Mouse (Mus musculus) lung, embryonic 14.5 days (tissue): ENCODE results near the gene Agmo. TPM values are rescaled to one million over a fixed set of nuclear protein-coding genes. Genes with fewer than 3 reads are reported as not detected.

Source experiments
- ATAC-seq: fragments of 200-750 bp; cut with Nextera tagmentation; 2 replicates; pipeline ENCODE4 v1.8.0; 2017; ENCODE audit warnings: mild to moderate bottlenecking, moderate TSS enrichment, moderate library complexity; ENCODE audit not compliant: insufficient read depth
- DNase-seq: peaks from one replicate; pipeline ENCODE4 v3.0.0-alpha.2; 2015
- H3K27ac ChIP-seq: fragments of 300-500 bp; sonication (generic); 2 replicates; pipeline ENCODE4 v1.5.1; 2014; ENCODE audit warnings: low read depth, mild to moderate bottlenecking, moderate library complexity
- H3K27me3 ChIP-seq: fragments of 300-500 bp; sonication (generic); 2 replicates; pipeline ENCODE4 v1.6.1; 2014; ENCODE audit warnings: low read length, control low read depth; ENCODE audit not compliant: insufficient read depth
- H3K36me3 ChIP-seq: fragments of 300-500 bp; sonication (generic); 2 replicates; pipeline ENCODE4 v1.6.1; 2014; ENCODE audit warnings: control low read depth; ENCODE audit not compliant: insufficient read depth
- H3K4me1 ChIP-seq: fragments of 300-500 bp; sonication (generic); 2 replicates; pipeline ENCODE4 v1.6.1; 2014; ENCODE audit warnings: antibody characterized with exemption, control low read depth; ENCODE audit not compliant: insufficient read depth
- H3K4me2 ChIP-seq: fragments of 300-500 bp; sonication (generic); 2 replicates; pipeline ENCODE4 v1.6.1; 2014; ENCODE audit warnings: mild to moderate bottlenecking
- H3K4me3 ChIP-seq: fragments of 300-500 bp; sonication (generic); 2 replicates; pipeline ENCODE4 v1.5.1; 2014; ENCODE audit warnings: low read depth, low read length
- H3K9ac ChIP-seq: fragments of 300-500 bp; sonication (generic); 2 replicates; pipeline ENCODE4 v1.6.1; 2014
- H3K9me3 ChIP-seq: fragments of 300-500 bp; sonication (generic); 2 replicates; pipeline ENCODE4 v1.6.1; 2016; ENCODE audit warnings: low read depth, low read length, control low read depth
- CTCF ChIP-seq: IDR thresholded peaks from 2 replicates; pipeline ENCODE4 v1.5.1; 2016; ENCODE audit warnings: antibody characterized with exemption, low read depth
- WGBS: fragments of 180-500 bp; shearing (Covaris S2); extraction: QIAGEN DNeasy Blood & Tissue Kit; methylation state at CpG from one replicate; pipeline ENCODE4 v1.1.7; 2014; 5-methylcytosine and 5-hydroxymethylcytosine counted together
- polyA plus RNA-seq: library from polyadenylated mRNA; unstranded; fragments of >200 nt; fragmentation: Nextera tagmentation; extraction: Ambion mirVana; gene quantifications from 2 replicates; pipeline ENCODE4 v1.2.1, GENCODE M21; 2014

Gene Agmo
- polyA plus RNA-seq, 1 experiment from 2014 or later: 0.29 TPM

DNA sequence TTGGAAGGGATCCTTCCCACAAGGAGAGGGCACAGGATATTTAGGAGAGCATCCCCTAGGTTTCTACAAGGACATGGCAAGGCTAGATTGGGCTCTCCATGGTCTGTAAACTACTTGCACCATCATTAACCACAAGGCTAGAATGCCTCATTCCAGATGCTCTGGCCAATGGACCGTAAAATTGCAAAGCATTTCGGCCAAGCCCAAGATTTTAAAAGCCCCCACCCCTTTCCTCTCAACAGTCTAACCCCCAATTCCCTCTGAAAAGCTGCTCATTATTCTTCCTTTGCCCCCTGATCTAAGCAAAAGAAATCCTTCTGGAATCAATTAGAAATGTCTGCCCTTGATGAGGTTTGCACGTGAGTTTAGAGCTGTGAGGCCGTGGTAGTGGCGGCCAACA lies 185.3 kb downstream of the Agmo start:
- Histone ChIP-seq H3K27me3 (no peaks in the 10 kb centered on the region), H3K4me1 (no peaks in the 10 kb centered on the region), H3K27ac (no peak overlapping the region), H3K9me3 (no peaks in the 10 kb centered on the region), H3K4me3 (no peak overlapping the region), H3K4me2 (no peak overlapping the region), H3K9ac (no peak overlapping the region), H3K36me3 (no peaks in the 10 kb centered on the region)
- DNase-seq (no peak), ATAC-seq (no peak)
- WGBS: 59% methylated on average over 5 of the region's 5 CpGs
- TF ChIP-seq CTCF: no peak

- 32% methylated on average over 1 of the region's 1 CpGs for WGBS
- peak; percentile 65; the same call in 1 of the 2 replicates for ATAC-seq
- TF ChIP-seq CTCF: no peak
Observed at GRCm38 (mm10) chr12:37434466-37434865, 193.0 kb downstream of the Agmo start.

DNA sequence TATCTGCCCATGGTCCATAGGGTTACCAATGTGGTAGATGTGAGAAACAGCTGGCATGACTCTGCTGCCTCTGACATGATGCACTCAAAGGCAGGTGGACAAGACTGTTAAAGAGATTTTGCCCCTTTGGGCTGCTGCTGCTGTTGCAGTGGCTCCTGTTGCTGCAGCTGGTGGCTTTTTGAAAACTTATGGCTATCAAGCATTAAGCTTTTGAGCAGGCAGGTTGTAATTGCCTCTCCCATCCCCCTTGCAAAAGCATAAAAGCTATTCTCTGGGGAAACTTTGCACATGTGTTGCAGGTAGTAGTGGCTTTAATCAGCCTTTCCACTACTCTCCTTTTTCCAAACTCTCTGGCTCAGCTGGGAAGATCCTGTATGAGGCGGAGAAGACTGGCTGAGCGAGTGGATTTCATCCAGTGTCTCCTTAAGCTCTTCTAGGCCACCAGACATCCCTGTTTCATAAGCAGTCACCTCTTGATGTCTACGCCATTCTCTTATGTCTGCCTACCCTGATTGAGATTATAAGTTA lies 201.1 kb downstream of the Agmo start:
- TF ChIP-seq CTCF: no peak
- no peak overlapping the region for H3K9ac ChIP-seq
- H3K4me1 ChIP-seq: no peaks in the 10 kb centered on the region
- H3K27me3 ChIP-seq: no peaks in the 10 kb centered on the region
- H3K27ac ChIP-seq: no peak overlapping the region
- ATAC-seq (no peak), DNase-seq (no peak)
- H3K4me3 ChIP-seq: no peak overlapping the region
- H3K9me3 ChIP-seq: no peaks in the 10 kb centered on the region
- H3K4me2 ChIP-seq: no peak overlapping the region
- WGBS: 83% methylated on average over 3 of the region's 3 CpGs
- H3K36me3 ChIP-seq: no peaks in the 10 kb centered on the region

More at GRCm38 (mm10) chr12:37434466-37434865, 193.0 kb downstream of the Agmo start:
- Histone ChIP-seq H3K27ac (no peak overlapping the region), H3K9me3 (no peaks in the 10 kb centered on the region), H3K4me1 (no peaks in the 10 kb centered on the region), H3K4me3 (no peak overlapping the region), H3K4me2 (no peak overlapping the region), H3K36me3 (no peaks in the 10 kb centered on the region), H3K9ac (no peak overlapping the region), H3K27me3 (no peaks in the 10 kb centered on the region)
- DNase-seq: peak; percentile 65

- Histone ChIP-seq H3K4me2 (no peak overlapping the region), H3K4me1 (no peaks in the 10 kb centered on the region), H3K27me3 (no peaks in the 10 kb centered on the region), H3K4me3 (no peak overlapping the region), H3K9me3 (no peaks in the 10 kb centered on the region), H3K27ac (no peak overlapping the region), H3K9ac (no peak overlapping the region), H3K36me3 (no peaks in the 10 kb centered on the region)
- TF ChIP-seq CTCF: no peak
- 75% methylated on average over 9 of the region's 9 CpGs for WGBS
- DNase-seq (no peak), ATAC-seq (no peak)
Observed at GRCm38 (mm10) chr12:37445255-37445654, 203.8 kb downstream of the Agmo start.

DNA sequence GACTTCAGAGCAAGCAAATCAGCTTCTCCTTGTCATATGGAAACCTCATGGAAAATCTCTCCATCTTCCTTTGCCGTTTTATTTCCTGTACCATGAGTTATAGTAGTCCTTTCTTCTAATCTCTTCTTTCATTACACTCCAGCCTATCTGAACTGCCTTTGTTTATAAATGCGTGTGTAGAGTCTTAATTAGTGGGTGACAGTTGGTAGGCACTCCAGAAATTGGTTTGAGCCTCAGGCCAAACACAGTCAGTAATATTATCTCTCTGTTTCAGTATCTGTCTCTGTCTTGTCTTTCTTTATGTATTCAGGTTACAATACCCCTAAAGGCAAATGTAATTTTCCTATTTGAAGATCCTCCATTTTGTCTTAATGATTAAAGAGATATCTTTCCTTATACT lies 208.2 kb downstream of the Agmo start:
- no peak overlapping the region for H3K4me3 ChIP-seq
- no peak overlapping the region for H3K4me2 ChIP-seq
- H3K4me1 ChIP-seq: no peaks in the 10 kb centered on the region
- no peak for TF ChIP-seq CTCF
- ATAC-seq (no peak), DNase-seq (no peak)
- WGBS: 32% methylated on average over 2 of the region's 2 CpGs
- no peak overlapping the region for H3K9ac ChIP-seq
- H3K27me3 ChIP-seq: no peaks in the 10 kb centered on the region
- no peak overlapping the region for H3K27ac ChIP-seq
- no peaks in the 10 kb centered on the region for H3K36me3 ChIP-seq
- no peaks in the 10 kb centered on the region for H3K9me3 ChIP-seq

DNA sequence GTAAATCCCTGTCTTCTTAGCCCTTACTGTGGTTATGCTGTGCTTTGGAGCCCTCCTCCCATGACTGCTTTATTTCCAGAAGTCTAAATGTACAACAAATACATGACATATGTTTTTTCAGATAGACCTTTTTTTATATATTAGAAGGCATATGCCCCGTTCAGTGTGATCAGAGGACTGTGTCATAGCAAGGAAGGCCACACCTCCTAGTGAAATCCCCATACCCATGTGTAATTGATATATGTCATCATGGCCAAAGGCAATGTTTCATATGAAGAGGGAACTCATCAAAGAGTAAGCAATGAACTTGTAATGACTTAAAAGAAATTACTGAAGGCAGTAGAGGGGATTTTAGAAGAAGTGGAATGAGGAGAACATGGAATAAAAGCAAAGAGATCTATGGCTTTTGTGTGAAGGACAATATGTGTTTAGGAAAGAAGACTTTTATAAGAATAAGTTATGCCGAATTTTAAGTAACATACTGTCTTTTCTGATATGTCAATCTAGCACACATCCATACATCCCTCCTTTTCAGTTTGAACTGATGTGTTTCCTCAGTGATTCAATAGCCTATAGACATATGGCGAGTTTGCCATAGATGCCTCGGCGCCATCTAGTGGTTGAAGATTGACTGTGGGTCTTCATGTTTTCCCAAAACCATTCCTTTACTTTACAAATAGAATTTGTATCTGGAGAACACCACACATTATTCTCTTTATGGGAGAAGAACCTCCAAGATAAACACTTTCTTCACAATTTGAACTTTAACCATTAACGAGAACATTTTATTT lies 209.1 kb downstream of the Agmo start:
- no peak overlapping the region for H3K4me3 ChIP-seq
- peak; percentile 90 for TF ChIP-seq CTCF
- DNase-seq (peak; percentile 96), ATAC-seq (peak; percentile 52; the same call in 1 of the 2 replicates)
- WGBS: 14% methylated on average over 6 of the region's 6 CpGs
- H3K4me1 ChIP-seq: no peaks in the 10 kb centered on the region
- no peak overlapping the region for H3K27ac ChIP-seq
- no peak overlapping the region for H3K4me2 ChIP-seq
- H3K36me3 ChIP-seq: no peaks in the 10 kb centered on the region
- H3K9me3 ChIP-seq: no peaks in the 10 kb centered on the region
- no peaks in the 10 kb centered on the region for H3K27me3 ChIP-seq
- no peak overlapping the region for H3K9ac ChIP-seq

DNA sequence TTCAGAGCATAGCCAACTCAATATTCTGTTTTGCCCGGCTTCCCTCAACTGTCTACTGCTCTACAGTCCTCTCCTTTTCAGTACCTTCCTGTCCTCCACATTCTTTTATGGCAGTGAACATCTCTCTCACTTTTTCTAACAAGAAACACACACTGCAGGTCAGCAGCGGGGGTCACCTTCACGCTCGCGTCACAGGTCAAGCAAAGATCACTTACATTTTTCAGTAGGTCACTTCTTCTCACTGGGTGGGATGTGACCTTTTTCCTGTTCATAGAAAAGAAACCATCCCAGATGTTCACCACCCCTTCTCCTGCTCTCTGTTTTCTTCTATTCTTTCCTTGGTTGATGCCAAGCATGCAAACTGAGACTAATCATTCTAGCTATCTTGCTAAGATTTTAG lies 230.2 kb downstream of the Agmo start:
- H3K27me3 ChIP-seq: no peaks in the 10 kb centered on the region
- no peaks in the 10 kb centered on the region for H3K4me1 ChIP-seq
- no peak overlapping the region for H3K9ac ChIP-seq
- DNase-seq (no peak), ATAC-seq (no peak)
- no peaks in the 10 kb centered on the region for H3K9me3 ChIP-seq
- H3K4me3 ChIP-seq: no peak overlapping the region
- no peak for TF ChIP-seq CTCF
- WGBS: 47% methylated on average over 5 of the region's 5 CpGs
- H3K27ac ChIP-seq: no peak overlapping the region
- H3K4me2 ChIP-seq: no peak overlapping the region
- H3K36me3 ChIP-seq: no peaks in the 10 kb centered on the region
